Mouse (Mus musculus) cerebellum, adult 2 months (tissue): ENCODE results near the gene Banp.

Experiments
- CTCF ChIP-seq: fragments of 200-500 bp; IDR thresholded peaks from 2 replicates; pipeline ENCODE4 v1.5.1; 2011; ENCODE audit warnings: low read depth, mild to moderate bottlenecking, control low read depth, low read length, moderate library complexity, borderline replicate concordance; ENCODE audit not compliant: insufficient read depth
- POLR2A ChIP-seq: fragments of 200-500 bp; IDR thresholded peaks from 2 replicates; pipeline ENCODE4 v1.6.1; 2011; ENCODE audit warnings: low read length, control low read depth, borderline replicate concordance; ENCODE audit not compliant: insufficient read depth

DNA sequence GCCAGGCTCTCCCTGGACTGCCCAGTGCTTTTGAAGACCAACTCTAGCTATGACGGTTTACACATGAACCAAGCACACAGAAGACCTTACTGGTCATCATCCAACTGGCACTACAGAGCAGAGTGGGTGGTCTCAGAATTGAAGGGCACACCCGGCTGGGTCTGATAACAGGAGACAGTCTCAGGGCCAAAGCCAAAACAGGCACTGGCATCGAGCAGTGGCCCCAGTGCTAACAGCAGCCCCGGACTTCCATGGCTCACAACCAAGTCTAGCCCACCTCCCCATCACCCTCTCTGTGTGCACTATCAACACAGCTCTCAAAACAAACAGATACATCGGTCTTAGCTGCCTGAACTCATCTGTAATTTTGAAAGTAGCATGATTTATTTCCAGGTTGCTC is 43.7 kb upstream of the Banp start:
- TF ChIP-seq POLR2A (no peak), CTCF (no peak)
